Mouse (Mus musculus) hindbrain, embryonic 10.5 days (tissue): ENCODE measurements around the gene Lemd1. TPM values are rescaled to one million over a fixed set of nuclear protein-coding genes. Genes with fewer than 3 reads are reported as not detected.
A peak's percentile ranks its signal among the peaks of the same experiment; 100 is the strongest.

Experiments
- DNase-seq: peaks from one replicate; pipeline ENCODE4 v3.0.0-alpha.2; 2017; ENCODE audit warnings: low spot score
- H3K27ac ChIP-seq: fragments of 300-500 bp; sonication (generic); 2 replicates; pipeline ENCODE4 v1.5.1; 2016; ENCODE audit warnings: mild to moderate bottlenecking, moderate library complexity
- H3K27me3 ChIP-seq: fragments of 300-500 bp; sonication (generic); 2 replicates; pipeline ENCODE4 v1.6.1; 2016; ENCODE audit warnings: mild to moderate bottlenecking; ENCODE audit not compliant: poor library complexity, insufficient read depth, severe bottlenecking
- H3K36me3 ChIP-seq: fragments of 300-500 bp; sonication (generic); 2 replicates; pipeline ENCODE4 v1.6.1; 2016; ENCODE audit warnings: mild to moderate bottlenecking, moderate library complexity
- H3K4me1 ChIP-seq: fragments of 300-500 bp; sonication (generic); replicated peaks from 2 replicates; pipeline ENCODE4 v1.6.1; 2016; ENCODE audit warnings: mild to moderate bottlenecking
- H3K4me3 ChIP-seq: fragments of 300-500 bp; sonication (generic); 2 replicates; pipeline ENCODE4 v1.5.1; 2016; ENCODE audit warnings: mild to moderate bottlenecking, moderate library complexity
- H3K9me3 ChIP-seq: fragments of 300-500 bp; sonication (generic); 2 replicates; pipeline ENCODE4 v1.6.1; 2016; ENCODE audit warnings: mild to moderate bottlenecking, moderate library complexity
- WGBS: fragments of 180-500 bp; shearing (Covaris S2); methylation state at CpG from one replicate; pipeline ENCODE4 v1.1.7; 2016; 5-methylcytosine and 5-hydroxymethylcytosine counted together
- microRNA counts: library from miRNA; unstranded; fragments of <30 nt; microRNA quantifications from one replicate; lab custom pipeline; 2017
- polyA plus RNA-seq: library from polyadenylated mRNA; unstranded; fragments of >200 nt; fragmentation: Nextera tagmentation; extraction: Ambion mirVana; gene quantifications from 2 replicates; pipeline ENCODE4 v1.2.1, GENCODE M21; 2016

Lemd1 gene
- polyA plus RNA-seq, 1 experiment from 2014 or later = 7.7 TPM

DNA sequence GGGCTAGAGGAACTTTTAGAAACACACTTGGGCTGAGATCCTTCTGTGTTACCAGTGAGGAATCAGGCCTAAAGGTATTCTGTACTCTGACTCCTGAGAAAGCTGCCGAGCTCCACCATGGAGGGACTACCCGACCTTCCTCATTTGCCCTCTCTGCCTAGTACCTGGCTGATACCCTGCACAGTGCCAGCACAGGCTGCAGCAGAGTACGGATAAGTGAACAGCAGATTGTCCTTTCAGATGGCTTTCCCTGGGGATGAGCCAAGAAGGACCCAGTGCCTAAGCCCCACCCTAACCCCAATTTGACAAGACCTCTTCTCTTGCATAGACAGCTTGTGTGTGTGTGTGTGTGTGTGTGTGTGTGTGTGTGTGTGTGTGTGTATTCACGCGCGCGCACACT is 117.4 kb downstream of the Lemd1 start:
- Histone ChIP-seq H3K4me3 (no peak overlapping the region), H3K36me3 (no peaks in the 10 kb centered on the region), H3K9me3 (no peaks in the 10 kb centered on the region), H3K4me1 (peaks cover 56% of the 10 kb centered on the region), H3K27ac (peak overlapping the region; percentile 29; the same call in 1 of the 2 replicates), H3K27me3 (peaks cover 9% of the 10 kb centered on the region)
- DNase-seq = no peak
- WGBS = 93% methylated on average over 7 of the region's 7 CpGs

MicroRNAs encoded within 50 kb of the gene (microRNA counts, 519-probe panel; counts per million panel counts)
- microRNA mmu-miR-135b (lab: Ali Mortazavi, UCI) = 3,766 counts per million, percentile 87 among the panel's probes with 10 or more counts

Other genes starting within 250 kb of the Lemd1 start
- 10.9 and 19.2 TPM in 2 replicates for gene Slc45a3, start 228.5 kb upstream of the Lemd1 start, polyA plus RNA-seq
- gene Elk4, start 183.8 kb upstream of the Lemd1 start, polyA plus RNA-seq = 12.9 and 13.2 TPM in 2 replicates
- 10.7 and 12.2 TPM in 2 replicates for gene Mfsd4a, start 123.4 kb upstream of the Lemd1 start, polyA plus RNA-seq
- gene Cdk18, start 51.7 kb upstream of the Lemd1 start, polyA plus RNA-seq = 2.1 and 2.2 TPM in 2 replicates
- gene AC124108.1, start within 50 bp of the Lemd1 start, polyA plus RNA-seq = 1.6 and 2.8 TPM in 2 replicates
- 0.24 and 0.31 TPM in 2 replicates for gene Gm10188, start 38.3 kb downstream of the Lemd1 start, polyA plus RNA-seq
- gene Klhdc8a, start 107.2 kb downstream of the Lemd1 start, polyA plus RNA-seq = 1.0 and 3.5 TPM in 2 replicates
- 42.3 and 44.4 TPM in 2 replicates for gene Nuak2, start 124.7 kb downstream of the Lemd1 start, polyA plus RNA-seq
- gene Tmcc2, start 199.8 kb downstream of the Lemd1 start, polyA plus RNA-seq = 15.1 and 18.7 TPM in 2 replicates
- 10.6 and 12.3 TPM in 2 replicates for gene Dstyk, start 226.1 kb downstream of the Lemd1 start, polyA plus RNA-seq